Mouse (Mus musculus): ENCODE measurements around the gene Med7. TPM values are rescaled to one million over a fixed set of nuclear protein-coding genes. Genes with fewer than 3 reads are reported as not detected.
A peak's percentile ranks its signal among the peaks of the same experiment; 100 is the strongest.
"Not testable (repeated sequence)": the region's sequence is repeated elsewhere in the genome, so short reads cannot be mapped to it uniquely, and the experiment has no call there.

Med7 gene
- polyA plus RNA-seq, 1 experiment from 2014 or later, result 39.4 TPM

GRCm38 (mm10) chr11:46418438-46418837 is 18.3 kb upstream of the Med7 start:
- no peak overlapping the region for H3K27ac ChIP-seq (ENCODE audit: low read depth)
- no peaks in the 10 kb centered on the region for H3K27me3 ChIP-seq (ENCODE audit: insufficient read depth, low read length)
- 49% methylated on average over 1 of the region's 1 CpGs for WGBS (ENCODE audit: insufficient replicate concordance)
- no peak overlapping the region for H3K4me2 ChIP-seq (ENCODE audit: low read depth, low read length)
- no peak for TF ChIP-seq CTCF (IDR thresholded peaks at IDR 0.05; ENCODE audit: low read depth)
- no peak for TF ChIP-seq EP300 (IDR thresholded peaks at IDR 0.05; ENCODE audit: low read depth)
- DNase-seq (no peak), ATAC-seq (no peak)
- H3K4me3 ChIP-seq (ENCODE audit: low read depth, low read length), result no peak overlapping the region
- H3K9ac ChIP-seq (replicated peaks), result no peak overlapping the region
- no peaks in the 10 kb centered on the region for H3K36me3 ChIP-seq (replicated peaks; ENCODE audit: insufficient read depth, low read length)
- H3K9me3 ChIP-seq (ENCODE audit: low read length), result no peaks in the 10 kb centered on the region
- no peaks in the 10 kb centered on the region for H3K4me1 ChIP-seq (ENCODE audit: insufficient read depth)

- ATAC-seq (no peak), DNase-seq (no peak)
- 66% methylated on average over 5 of the region's 5 CpGs for WGBS (ENCODE audit: insufficient replicate concordance)
- no peak overlapping the region for H3K27ac ChIP-seq (ENCODE audit: low read depth)
- no peak overlapping the region for H3K4me3 ChIP-seq (ENCODE audit: low read depth, low read length)
- no peaks in the 10 kb centered on the region for H3K4me1 ChIP-seq (ENCODE audit: insufficient read depth)
- TF ChIP-seq CTCF (IDR thresholded peaks at IDR 0.05; ENCODE audit: low read depth) (no peak), EP300 (IDR thresholded peaks at IDR 0.05; ENCODE audit: low read depth) (no peak)
- H3K4me2 ChIP-seq (ENCODE audit: low read depth, low read length), result no peak overlapping the region
- H3K36me3 ChIP-seq (replicated peaks; ENCODE audit: insufficient read depth, low read length), result no peaks in the 10 kb centered on the region
- no peaks in the 10 kb centered on the region for H3K9me3 ChIP-seq (ENCODE audit: low read length)
- no peaks in the 10 kb centered on the region for H3K27me3 ChIP-seq (ENCODE audit: insufficient read depth, low read length)
- no peak overlapping the region for H3K9ac ChIP-seq (replicated peaks)
Observed at GRCm38 (mm10) chr11:46418860-46419259, 17.9 kb upstream of the Med7 start.

- ATAC-seq (no peak), DNase-seq (no peak)
- H3K27me3 ChIP-seq (ENCODE audit: insufficient read depth, low read length), result no peaks in the 10 kb centered on the region
- no peak overlapping the region for H3K9ac ChIP-seq (replicated peaks)
- 61% methylated on average over 8 of the region's 8 CpGs for WGBS (ENCODE audit: insufficient replicate concordance)
- no peak overlapping the region for H3K4me2 ChIP-seq (ENCODE audit: low read depth, low read length)
- no peak overlapping the region for H3K27ac ChIP-seq (ENCODE audit: low read depth)
- TF ChIP-seq EP300 (IDR thresholded peaks at IDR 0.05; ENCODE audit: low read depth), result no peak
- TF ChIP-seq CTCF (IDR thresholded peaks at IDR 0.05; ENCODE audit: low read depth), result no peak
- H3K4me3 ChIP-seq (ENCODE audit: low read depth, low read length), result no peak overlapping the region
- no peaks in the 10 kb centered on the region for H3K36me3 ChIP-seq (replicated peaks; ENCODE audit: insufficient read depth, low read length)
- no peaks in the 10 kb centered on the region for H3K9me3 ChIP-seq (ENCODE audit: low read length)
- no peaks in the 10 kb centered on the region for H3K4me1 ChIP-seq (ENCODE audit: insufficient read depth)
Observed at GRCm38 (mm10) chr11:46421086-46421888, 15.4 kb upstream of the Med7 start.

GRCm38 (mm10) chr11:46428131-46428530 is 8.6 kb upstream of the Med7 start:
- ATAC-seq; H3K9ac ChIP-seq (replicated peaks); H3K4me1 ChIP-seq (ENCODE audit: insufficient read depth); H3K9me3 ChIP-seq (ENCODE audit: low read length); H3K4me2 ChIP-seq (ENCODE audit: low read depth, low read length); H3K36me3 ChIP-seq (replicated peaks; ENCODE audit: insufficient read depth, low read length); DNase-seq; H3K4me3 ChIP-seq (ENCODE audit: low read depth, low read length); H3K27ac ChIP-seq (ENCODE audit: low read depth); H3K27me3 ChIP-seq (ENCODE audit: insufficient read depth, low read length): not testable (repeated sequence)
- 61% methylated on average over 4 of the region's 4 CpGs for WGBS (ENCODE audit: insufficient replicate concordance)

- ATAC-seq, result no peak
- no peaks in the 10 kb centered on the region for H3K4me1 ChIP-seq (ENCODE audit: insufficient read depth)
- H3K27ac ChIP-seq (ENCODE audit: low read depth), result no peak overlapping the region
- H3K27me3 ChIP-seq (ENCODE audit: insufficient read depth, low read length), result no peaks in the 10 kb centered on the region
- H3K9ac ChIP-seq (replicated peaks), result no peak overlapping the region
- no peaks in the 10 kb centered on the region for H3K9me3 ChIP-seq (ENCODE audit: low read length)
- H3K36me3 ChIP-seq (replicated peaks; ENCODE audit: insufficient read depth, low read length), result no peaks in the 10 kb centered on the region
- no peak overlapping the region for H3K4me2 ChIP-seq (ENCODE audit: low read depth, low read length)
- TF ChIP-seq EP300 (IDR thresholded peaks at IDR 0.05; ENCODE audit: low read depth) (no peak), CTCF (IDR thresholded peaks at IDR 0.05; ENCODE audit: low read depth) (peak; percentile 23)
- 87% methylated on average over 2 of the region's 2 CpGs for WGBS (ENCODE audit: insufficient replicate concordance)
- no peak overlapping the region for H3K4me3 ChIP-seq (ENCODE audit: low read depth, low read length)
- DNase-seq, result no peak
Observed at GRCm38 (mm10) chr11:46430123-46430522, 6.6 kb upstream of the Med7 start.

- H3K9me3 ChIP-seq (ENCODE audit: low read length), result no peaks in the 10 kb centered on the region
- no peak overlapping the region for H3K9ac ChIP-seq (replicated peaks)
- no peaks in the 10 kb centered on the region for H3K36me3 ChIP-seq (replicated peaks; ENCODE audit: insufficient read depth, low read length)
- peak; percentile 83 for ATAC-seq
- 25% methylated on average over 3 of the region's 3 CpGs for WGBS (ENCODE audit: insufficient replicate concordance)
- peak; percentile 81 for DNase-seq
- H3K27me3 ChIP-seq (ENCODE audit: insufficient read depth, low read length), result no peaks in the 10 kb centered on the region
- H3K4me3 ChIP-seq (ENCODE audit: low read depth, low read length), result no peak overlapping the region
- TF ChIP-seq CTCF (IDR thresholded peaks at IDR 0.05; ENCODE audit: low read depth), result peak; percentile 96
- TF ChIP-seq EP300 (IDR thresholded peaks at IDR 0.05; ENCODE audit: low read depth), result no peak
- H3K4me2 ChIP-seq (ENCODE audit: low read depth, low read length), result no peak overlapping the region
- H3K4me1 ChIP-seq (ENCODE audit: insufficient read depth), result peaks cover 6% of the 10 kb centered on the region
- H3K27ac ChIP-seq (ENCODE audit: low read depth), result no peak overlapping the region
Observed at GRCm38 (mm10) chr11:46431129-46431528, 5.6 kb upstream of the Med7 start.
